In the genomic region with DNA sequence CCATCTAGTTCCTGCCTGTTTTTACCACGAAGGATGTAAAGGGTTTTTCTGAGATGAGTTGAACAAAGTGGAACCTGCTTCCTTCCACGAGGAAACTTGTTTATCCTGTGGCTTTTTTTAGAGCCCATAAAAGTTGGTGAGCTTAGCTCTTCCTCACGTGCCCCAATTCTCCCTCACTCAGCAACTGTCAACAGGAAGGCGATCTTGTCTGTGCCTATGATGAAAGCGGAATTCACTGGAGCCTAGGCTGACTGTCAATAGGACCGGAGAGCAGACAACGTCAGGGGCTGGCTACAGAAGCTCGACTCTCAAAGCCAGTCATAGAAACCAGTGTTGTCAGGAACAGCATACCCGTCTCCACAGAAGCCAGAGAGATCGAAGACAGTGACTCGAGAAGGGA, we compare ENCODE assay signal across 17 mouse cellular contexts.
DNase-seq lines count a peak whose midpoint lies in the region; ATAC-seq and TF ChIP-seq lines count a peak whose summit lies in the region.
"Had no signal": no experiment of that assay in that cellular context is flagged by ENCODE, and none has a peak within 500 bp of the region (broad histone marks: within the 10 kb centered on the region; RNA-seq: fewer than 3 reads in every experiment).

No protein-coding gene starts in this region.

- no peaks in the 10 kb centered on the region for H3K9me3 ChIP-seq in heart, embryonic 10.5 days
- no peaks in the 10 kb centered on the region for H3K9me3 ChIP-seq in lung, embryonic 14.5 days (ENCODE audit: low read depth, low read length)
- H3K9me3 ChIP-seq: forebrain, embryonic 15.5 days had no signal

- 55% methylated on average over 11 of the region's 11 CpGs for WGBS in heart, embryonic 10.5 days
- WGBS in lung, embryonic 14.5 days = 54% methylated on average over 11 of the region's 11 CpGs
- 63% methylated on average over 11 of the region's 11 CpGs for WGBS in small intestine, adult 2 months

- H3K9ac ChIP-seq in lung, embryonic 14.5 days = no peak overlapping the region
- H3K9ac ChIP-seq: forebrain, embryonic 15.5 days had no signal

- H3K27me3 ChIP-seq in heart, embryonic 10.5 days (ENCODE audit: insufficient read depth, poor library complexity, severe bottlenecking) = no peaks in the 10 kb centered on the region
- no peaks in the 10 kb centered on the region for H3K27me3 ChIP-seq in lung, embryonic 14.5 days (ENCODE audit: insufficient read depth, low read length)
- H3K27me3 ChIP-seq in small intestine, adult 2 months (ENCODE audit: control insufficient read depth, insufficient read depth, low read length) = no peaks in the 10 kb centered on the region
- H3K27me3 ChIP-seq: forebrain, embryonic 15.5 days had no signal

- no peak overlapping the region for H3K4me3 ChIP-seq in heart, embryonic 10.5 days
- no peak overlapping the region for H3K4me3 ChIP-seq in lung, embryonic 14.5 days (ENCODE audit: low read depth, low read length)
- H3K4me3 ChIP-seq in small intestine, adult 2 months (ENCODE audit: low read depth, low read length) = no peak overlapping the region
- H3K4me3 ChIP-seq: forebrain, embryonic 15.5 days had no signal

- ATAC-seq in lung, embryonic 14.5 days (ENCODE audit: insufficient read depth) = no peak
- ATAC-seq in granulocyte monocyte progenitor cell, adult 5-6 weeks (replicated peaks; ENCODE audit: poor library complexity, severe bottlenecking) = peak; percentile 61
- ATAC-seq: forebrain, embryonic 15.5 days; hindbrain, postnatal 0 days had no signal

- peaks cover 34% of the 10 kb centered on the region for H3K36me3 ChIP-seq in heart, embryonic 10.5 days
- peaks cover 79% of the 10 kb centered on the region for H3K36me3 ChIP-seq in lung, embryonic 14.5 days (ENCODE audit: insufficient read depth)
- H3K36me3 ChIP-seq in small intestine, adult 2 months (ENCODE audit: control insufficient read depth, insufficient read depth, low read length) = peaks cover 32% of the 10 kb centered on the region
- H3K36me3 ChIP-seq: forebrain, embryonic 15.5 days had no signal

- no peak for TF ChIP-seq POLR2A in small intestine, adult 2 months (IDR thresholded peaks at IDR 0.05; ENCODE audit: low read depth, low read length)

- DNase-seq in heart, adult 11 months = peak; percentile 97
- DNase-seq in heart, embryonic 10.5 days (ENCODE audit: low spot score) = no peak
- DNase-seq in lung, embryonic 14.5 days = no peak
- no peak for DNase-seq in lung, postnatal 14 days
- DNase-seq in right cerebral cortex, postnatal 36 days (ENCODE audit: low spot score in 2 of 2) = no peak
- DNase-seq in layer of hippocampus, adult 18-20 months (ENCODE audit: low spot score in 2 of 2) = no peak
- DNase-seq: adrenal gland, adult 2 months; cerebellum, adult 9-11 months; heart, postnatal 14 days; kidney, postnatal 10 days; liver; midbrain, embryonic 14.5 days; right cerebral cortex, postnatal 25 days had no signal

- no peak for TF ChIP-seq CTCF in lung, embryonic 14.5 days (IDR thresholded peaks at IDR 0.05; ENCODE audit: low read depth)
- no peak for TF ChIP-seq CTCF in small intestine, adult 2 months (IDR thresholded peaks at IDR 0.05; ENCODE audit: extremely low read depth, insufficient read length, insufficient replicate concordance, low read depth, low read length)

- no peak overlapping the region for H3K4me2 ChIP-seq in lung, embryonic 14.5 days
- H3K4me2 ChIP-seq: forebrain, embryonic 15.5 days had no signal

- peaks cover 15% of the 10 kb centered on the region; the same call in 1 of the 2 replicates for H3K4me1 ChIP-seq in heart, embryonic 10.5 days
- peaks cover 16% of the 10 kb centered on the region for H3K4me1 ChIP-seq in lung, embryonic 14.5 days (ENCODE audit: insufficient read depth)
- H3K4me1 ChIP-seq in small intestine, adult 2 months (ENCODE audit: control insufficient read depth, insufficient read depth, insufficient read length, low read length) = no peaks in the 10 kb centered on the region

- no peak overlapping the region for H3K27ac ChIP-seq in heart, embryonic 10.5 days
- H3K27ac ChIP-seq in lung, embryonic 14.5 days (ENCODE audit: low read depth) = 0 out of 2 replicates have a peak overlapping the region, but pooled peaks have one; percentile 0
- H3K27ac ChIP-seq in small intestine, adult 2 months (ENCODE audit: insufficient read depth, low read depth, low read length) = 0 out of 2 replicates have a peak overlapping the region, but pooled peaks have one; percentile 7
- H3K27ac ChIP-seq: forebrain, embryonic 15.5 days; hindbrain, postnatal 0 days had no signal
